Mouse (Mus musculus) intestine, embryonic 16.5 days (tissue): ENCODE results near the gene Suclg2. TPM values are rescaled to one million over a fixed set of nuclear protein-coding genes. Genes with fewer than 3 reads are reported as not detected.

ENCODE experiments used
- ATAC-seq: fragments of 200-750 bp; cut with Nextera tagmentation; 2 replicates; pipeline ENCODE4 v1.8.0; 2017; ENCODE audit warnings: moderate TSS enrichment, moderate library complexity
- H3K27ac ChIP-seq: fragments of 300-500 bp; sonication (generic); 2 replicates; pipeline ENCODE4 v1.5.1; 2014; ENCODE audit warnings: mild to moderate bottlenecking, low read length
- H3K27me3 ChIP-seq: fragments of 300-500 bp; sonication (generic); replicated peaks from 2 replicates; pipeline ENCODE4 v1.6.1; 2014; ENCODE audit warnings: low read length, control low read depth, mixed read lengths; ENCODE audit not compliant: control insufficient read depth, insufficient read depth
- H3K36me3 ChIP-seq: fragments of 300-500 bp; sonication (generic); 2 replicates; pipeline ENCODE4 v1.6.1; 2014; ENCODE audit warnings: low read length, control low read depth; ENCODE audit not compliant: control insufficient read depth, insufficient read depth
- H3K4me1 ChIP-seq: fragments of 300-500 bp; sonication (generic); 2 replicates; pipeline ENCODE4 v1.6.1; 2014; ENCODE audit warnings: low read length, control low read depth, mixed read lengths; ENCODE audit not compliant: control insufficient read depth, insufficient read depth
- H3K4me2 ChIP-seq: fragments of 300-500 bp; sonication (generic); 2 replicates; pipeline ENCODE4 v1.6.1; 2014; ENCODE audit warnings: low read depth, low read length, control low read depth
- H3K4me3 ChIP-seq: fragments of 300-500 bp; sonication (generic); 2 replicates; pipeline ENCODE4 v1.5.1; 2014; ENCODE audit warnings: mild to moderate bottlenecking, low read length
- H3K9ac ChIP-seq: fragments of 300-500 bp; sonication (generic); 2 replicates; pipeline ENCODE4 v1.6.1; 2014; ENCODE audit warnings: low read depth, low read length
- H3K9me3 ChIP-seq: fragments of 300-500 bp; sonication (generic); 2 replicates; pipeline ENCODE4 v1.6.1; 2016; ENCODE audit warnings: low read length, control low read depth; ENCODE audit not compliant: control insufficient read depth
- WGBS: fragments of 180-500 bp; shearing (Covaris S2); extraction: QIAGEN DNeasy Blood & Tissue Kit; methylation state at CpG from one replicate; pipeline ENCODE4 v1.1.7; 2014; 5-methylcytosine and 5-hydroxymethylcytosine counted together
- polyA plus RNA-seq: library from polyadenylated mRNA; unstranded; fragments of >200 nt; fragmentation: Nextera tagmentation; extraction: Ambion mirVana; gene quantifications from 2 replicates; pipeline ENCODE4 v1.2.1, GENCODE M21; 2015

Gene Suclg2
- polyA plus RNA-seq, 1 experiment from 2014 or later, result 130 TPM

GRCm38 (mm10) chr6:95592396-95592795, 126.2 kb downstream of the Suclg2 start:
- Histone ChIP-seq H3K9ac (no peak overlapping the region), H3K27ac (no peak overlapping the region), H3K9me3 (no peaks in the 10 kb centered on the region), H3K4me1 (0 out of 2 replicates have a peak, but pooled peaks cover 2% of the 10 kb centered on the region), H3K4me2 (no peak overlapping the region), H3K27me3 (no peaks in the 10 kb centered on the region), H3K4me3 (no peak overlapping the region), H3K36me3 (no peaks in the 10 kb centered on the region; the same call in 1 of the 2 replicates)
- WGBS, result 82% methylated on average over 6 of the region's 6 CpGs
- ATAC-seq, result no peak

- Histone ChIP-seq H3K4me1 (no peaks in the 10 kb centered on the region), H3K4me2 (no peak overlapping the region), H3K9ac (no peak overlapping the region), H3K36me3 (no peaks in the 10 kb centered on the region; the same call in 1 of the 2 replicates), H3K27me3 (no peaks in the 10 kb centered on the region), H3K4me3 (no peak overlapping the region), H3K9me3 (no peaks in the 10 kb centered on the region), H3K27ac (no peak overlapping the region)
- WGBS, result 62% methylated on average over 4 of the region's 4 CpGs
- ATAC-seq, result no peak
Observed at GRCm38 (mm10) chr6:95590463-95590862, 128.1 kb downstream of the Suclg2 start.

- H3K4me1 ChIP-seq, result no peaks in the 10 kb centered on the region
- no peak overlapping the region for H3K27ac ChIP-seq
- H3K4me2 ChIP-seq, result no peak overlapping the region
- H3K9me3 ChIP-seq, result no peaks in the 10 kb centered on the region
- no peaks in the 10 kb centered on the region for H3K27me3 ChIP-seq
- H3K36me3 ChIP-seq, result no peaks in the 10 kb centered on the region; the same call in 1 of the 2 replicates
- no peak overlapping the region for H3K4me3 ChIP-seq
- H3K9ac ChIP-seq, result no peak overlapping the region
- ATAC-seq, result no peak
- 84% methylated on average over 6 of the region's 6 CpGs for WGBS
Observed at GRCm38 (mm10) chr6:95587108-95587796, 131.3 kb downstream of the Suclg2 start.

GRCm38 (mm10) chr6:95581893-95582292, 136.7 kb downstream of the Suclg2 start:
- H3K9ac ChIP-seq, result no peak overlapping the region
- 69% methylated on average over 3 of the region's 3 CpGs for WGBS
- H3K4me2 ChIP-seq, result no peak overlapping the region
- H3K27ac ChIP-seq, result no peak overlapping the region
- H3K9me3 ChIP-seq, result no peaks in the 10 kb centered on the region
- no peaks in the 10 kb centered on the region for H3K4me1 ChIP-seq
- ATAC-seq, result no peak
- H3K36me3 ChIP-seq, result peaks cover 3% of the 10 kb centered on the region; the same call in 1 of the 2 replicates
- H3K4me3 ChIP-seq, result no peak overlapping the region
- H3K27me3 ChIP-seq, result no peaks in the 10 kb centered on the region

- Histone ChIP-seq H3K27me3 (no peaks in the 10 kb centered on the region), H3K4me2 (no peak overlapping the region), H3K4me3 (no peak overlapping the region), H3K27ac (no peak overlapping the region), H3K4me1 (peaks cover 3% of the 10 kb centered on the region; the same call in 1 of the 2 replicates), H3K9ac (no peak overlapping the region), H3K9me3 (no peaks in the 10 kb centered on the region), H3K36me3 (peaks cover 3% of the 10 kb centered on the region; the same call in 1 of the 2 replicates)
- no peak for ATAC-seq
- WGBS, result 72% methylated on average over 4 of the region's 4 CpGs
Observed at GRCm38 (mm10) chr6:95579792-95580191, 138.8 kb downstream of the Suclg2 start.

- Histone ChIP-seq H3K27me3 (no peaks in the 10 kb centered on the region), H3K9me3 (no peaks in the 10 kb centered on the region), H3K4me1 (peaks cover 4% of the 10 kb centered on the region; the same call in 1 of the 2 replicates), H3K36me3 (no peaks in the 10 kb centered on the region), H3K9ac (no peak overlapping the region), H3K27ac (no peak overlapping the region), H3K4me2 (no peak overlapping the region), H3K4me3 (no peak overlapping the region)
- no peak for ATAC-seq
- WGBS, result 50% methylated on average over 4 of the region's 4 CpGs
Observed at GRCm38 (mm10) chr6:95575531-95575930, 143.1 kb downstream of the Suclg2 start.

- Histone ChIP-seq H3K9me3 (no peaks in the 10 kb centered on the region), H3K27me3 (no peaks in the 10 kb centered on the region), H3K27ac (no peak overlapping the region), H3K4me3 (no peak overlapping the region), H3K36me3 (no peaks in the 10 kb centered on the region), H3K9ac (no peak overlapping the region), H3K4me1 (peaks cover 4% of the 10 kb centered on the region; the same call in 1 of the 2 replicates), H3K4me2 (no peak overlapping the region)
- ATAC-seq, result no peak
- 47% methylated on average over 3 of the region's 3 CpGs for WGBS
Observed at GRCm38 (mm10) chr6:95574867-95575266, 143.7 kb downstream of the Suclg2 start.

- WGBS, result 29% methylated on average over 4 of the region's 4 CpGs
- Histone ChIP-seq H3K4me1 (peaks cover 4% of the 10 kb centered on the region; the same call in 1 of the 2 replicates), H3K36me3 (no peaks in the 10 kb centered on the region), H3K4me3 (no peak overlapping the region), H3K27me3 (no peaks in the 10 kb centered on the region), H3K4me2 (no peak overlapping the region), H3K9me3 (no peaks in the 10 kb centered on the region), H3K27ac (no peak overlapping the region), H3K9ac (no peak overlapping the region)
- no peak for ATAC-seq
Observed at GRCm38 (mm10) chr6:95574389-95574788, 144.2 kb downstream of the Suclg2 start.

GRCm38 (mm10) chr6:95573035-95573759, 145.4 kb downstream of the Suclg2 start:
- Histone ChIP-seq H3K4me3 (no peak overlapping the region), H3K9me3 (no peaks in the 10 kb centered on the region), H3K9ac (no peak overlapping the region), H3K4me1 (peaks cover 4% of the 10 kb centered on the region; the same call in 1 of the 2 replicates), H3K36me3 (no peaks in the 10 kb centered on the region), H3K4me2 (no peak overlapping the region), H3K27me3 (no peaks in the 10 kb centered on the region), H3K27ac (no peak overlapping the region)
- no peak for ATAC-seq
- WGBS, result 89% methylated on average over 3 of the region's 3 CpGs
